Mouse (Mus musculus) gastrocnemius, postnatal 36 days (tissue): Measurements from ENCODE around the gene Smyd3. TPM values are rescaled to one million over a fixed set of nuclear protein-coding genes. Genes with fewer than 3 reads are reported as not detected.
A peak's percentile ranks its signal among the peaks of the same experiment; 100 is the strongest.

Experiments used
- DNase-seq, 2 experiments: peaks; one replicate each; pipeline ENCODE4 v3.0.0; 2022
- intact Hi-C: fragments of 180-260 bp; cut with DNase I; formaldehyde crosslinking; loops from one replicate; pipeline ENCODE4 v1.15.1; 2025
- total RNA-seq, 2 experiments: library from RNA; stranded (reverse); gene quantifications; 2 replicates each; pipeline ENCODE4 v1.2.3; 2021

Gene Smyd3
- total RNA-seq, 2 experiments from 2014 or later = 3.4 to 4.6 TPM

GRCm38 (mm10) chr1:179539887-179540286 is 22.0 kb upstream of the Smyd3 start:
- no peak for DNase-seq
- intact Hi-C loops = loop anchor here (10.0 kb wide), 1 partner anchor 235 kb away; no protein-coding TSS in a partner anchor

DNA sequence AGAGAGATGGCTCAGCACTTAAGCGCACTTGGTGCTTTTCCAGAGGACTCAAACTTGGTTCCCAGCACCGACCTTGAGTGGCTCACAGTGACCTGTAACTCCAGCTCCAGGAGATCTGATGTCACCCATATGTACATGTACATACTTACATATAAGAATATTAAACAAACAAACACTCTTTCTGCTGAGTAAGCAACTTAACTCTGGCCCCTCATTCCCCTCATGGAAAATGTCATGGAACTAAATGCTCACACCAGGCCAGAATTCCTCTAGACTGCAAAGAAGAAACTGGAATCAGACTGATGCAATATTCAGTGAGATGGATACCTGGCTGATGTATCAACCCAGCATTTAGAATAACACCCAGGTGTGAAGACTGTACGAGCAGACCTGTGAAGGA is 21.2 kb upstream of the Smyd3 start:
- DNase-seq = no peak
- intact Hi-C loops = loop anchor here (10.0 kb wide), 1 partner anchor 236 kb away; no protein-coding TSS in a partner anchor

DNA sequence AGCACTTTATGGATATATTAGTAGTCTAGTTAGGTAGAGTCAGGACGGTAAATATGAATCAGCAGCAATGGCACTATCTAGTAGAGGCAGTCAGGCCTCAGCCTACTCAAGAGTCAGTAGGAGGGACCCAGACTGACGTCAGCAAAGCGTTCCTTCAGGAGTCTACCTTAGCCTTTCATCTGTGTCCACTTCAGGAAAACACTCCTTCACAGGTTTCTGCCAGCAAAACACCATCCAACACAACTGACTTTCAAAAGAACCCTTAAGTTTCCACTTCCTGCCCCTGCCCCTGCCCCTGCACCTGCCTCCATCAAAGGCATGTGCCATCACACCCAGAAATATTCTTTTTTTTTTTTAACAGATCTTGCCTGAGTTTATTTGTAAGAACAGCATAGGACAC is 2.1 kb upstream of the Smyd3 start:
- intact Hi-C loops = no loop called here
- DNase-seq = no peak

GRCm38 (mm10) chr1:179516941-179517712 is 714 bp downstream of the Smyd3 start:
- DNase-seq = no peak
- intact Hi-C loops = no loop called here

GRCm38 (mm10) chr1:179511895-179512294 is 5.9 kb downstream of the Smyd3 start:
- intact Hi-C loops = no loop called here
- no peak for DNase-seq

GRCm38 (mm10) chr1:179510546-179511340 is 7.1 kb downstream of the Smyd3 start:
- no peak for DNase-seq
- intact Hi-C loops = no loop called here

DNA sequence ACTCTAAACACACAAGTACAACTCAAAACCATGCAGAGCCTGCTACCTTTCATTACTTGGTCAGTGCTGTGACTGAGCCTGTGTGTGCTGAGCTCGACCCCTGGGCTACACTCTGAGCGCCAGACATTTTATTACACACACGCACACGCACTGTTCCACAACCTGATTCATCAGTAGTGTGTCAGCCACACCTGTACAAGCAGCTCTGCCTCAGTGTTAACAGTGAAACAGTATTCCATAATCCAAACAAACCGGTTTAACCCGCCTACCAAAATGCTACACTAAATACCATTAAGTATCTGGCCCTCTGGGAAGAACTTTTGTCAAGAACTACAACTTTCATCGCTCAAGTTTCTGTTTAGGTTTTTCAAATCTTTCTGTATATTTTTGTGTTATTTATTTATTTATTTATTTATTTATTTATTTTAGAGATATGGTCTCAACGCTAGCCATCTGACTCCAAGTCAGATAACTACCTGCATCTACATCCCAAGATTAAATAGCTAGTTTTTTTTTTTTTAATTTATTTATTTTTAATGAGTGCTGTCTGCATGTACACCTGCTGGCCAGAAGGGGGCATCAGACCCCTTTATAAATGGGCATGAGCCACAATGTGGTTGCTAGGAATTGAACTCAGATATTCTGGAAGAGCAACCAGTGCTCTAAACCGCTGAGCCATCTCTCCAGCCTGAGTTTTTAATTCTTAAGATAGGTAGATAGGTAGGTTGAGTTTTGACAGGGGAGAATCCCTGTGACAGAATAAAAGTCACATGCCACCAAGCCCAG is 11.1 kb downstream of the Smyd3 start:
- intact Hi-C loops = loop anchor here (10.0 kb wide), 1 partner anchor 228 kb away; no protein-coding TSS in a partner anchor
- no peak for DNase-seq

DNA sequence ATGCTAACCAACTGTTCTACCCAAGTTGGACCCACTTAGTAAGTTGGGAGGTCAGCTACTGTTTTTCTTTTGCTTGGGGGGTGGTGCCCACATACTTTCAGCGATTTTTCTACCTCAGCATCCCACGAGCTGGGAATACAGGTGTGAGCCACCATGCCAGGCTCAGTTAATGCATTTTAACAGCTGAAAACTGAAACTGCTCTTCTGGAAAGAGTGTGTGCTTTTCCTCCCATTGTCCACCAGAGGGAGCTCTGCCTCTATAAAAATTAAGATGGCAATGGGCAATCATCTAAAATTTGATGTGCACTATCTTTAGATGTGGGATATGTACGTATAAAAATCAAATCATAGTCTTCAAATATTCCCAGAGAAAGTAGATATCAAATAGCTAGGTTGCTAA is 15.3 kb downstream of the Smyd3 start:
- intact Hi-C loops = loop anchor here (10.0 kb wide), 1 partner anchor 232 kb away; no protein-coding TSS in a partner anchor
- DNase-seq = no peak

- intact Hi-C loops = no loop called here
- DNase-seq = no peak
These were observed 18.6 kb downstream of the Smyd3 start for GRCm38 (mm10) chr1:179499257-179499656.

GRCm38 (mm10) chr1:179492908-179493307 is 24.9 kb downstream of the Smyd3 start:
- intact Hi-C loops = no loop called here
- DNase-seq = no peak

DNA sequence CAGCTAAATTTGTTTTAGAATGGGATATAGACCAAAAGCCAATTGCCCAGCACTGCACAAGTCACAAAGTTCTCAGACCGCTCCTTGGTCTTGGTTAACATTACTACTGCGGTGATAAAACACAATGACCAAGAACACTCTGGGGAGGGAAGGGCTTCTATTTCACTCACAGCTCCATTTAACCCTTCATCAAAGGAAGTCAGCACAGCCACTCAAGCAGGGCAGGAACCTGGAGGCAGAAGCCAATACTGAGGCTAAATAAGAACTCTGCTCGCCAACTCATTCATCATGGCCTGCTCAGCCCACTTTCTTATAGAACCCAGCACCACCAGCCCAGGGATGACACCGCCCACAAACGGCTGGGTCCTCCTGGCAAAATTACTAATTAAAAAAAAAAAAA is 29.3 kb downstream of the Smyd3 start:
- no peak for DNase-seq
- intact Hi-C loops = no loop called here

- no peak for DNase-seq
These were observed 29.9 kb downstream of the Smyd3 start for GRCm38 (mm10) chr1:179487990-179488389.

DNA sequence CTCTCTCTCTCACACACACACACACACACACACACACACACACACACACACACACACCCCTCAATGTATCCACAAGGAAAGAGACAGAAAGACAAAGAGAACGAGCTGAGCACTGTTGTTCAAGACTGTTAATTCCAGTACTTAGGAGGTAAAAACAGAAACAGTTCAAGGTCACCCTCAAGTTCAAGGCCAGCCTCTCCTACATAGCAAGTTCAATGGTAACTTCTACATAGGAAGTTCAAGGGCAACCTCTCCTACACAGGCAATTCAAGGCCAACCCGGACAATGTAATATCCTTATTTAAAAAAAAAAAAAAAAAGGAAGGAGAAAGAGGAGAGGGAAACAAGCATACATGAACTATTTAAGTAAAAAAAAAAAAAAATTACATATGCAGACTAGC is 30.6 kb downstream of the Smyd3 start:
- intact Hi-C loops = no loop called here
- DNase-seq = no peak

More at GRCm38 (mm10) chr1:179487990-179488389, 29.9 kb downstream of the Smyd3 start:
- intact Hi-C loops = no loop called here

GRCm38 (mm10) chr1:179485784-179486540 is 31.9 kb downstream of the Smyd3 start:
- intact Hi-C loops = no loop called here

DNA sequence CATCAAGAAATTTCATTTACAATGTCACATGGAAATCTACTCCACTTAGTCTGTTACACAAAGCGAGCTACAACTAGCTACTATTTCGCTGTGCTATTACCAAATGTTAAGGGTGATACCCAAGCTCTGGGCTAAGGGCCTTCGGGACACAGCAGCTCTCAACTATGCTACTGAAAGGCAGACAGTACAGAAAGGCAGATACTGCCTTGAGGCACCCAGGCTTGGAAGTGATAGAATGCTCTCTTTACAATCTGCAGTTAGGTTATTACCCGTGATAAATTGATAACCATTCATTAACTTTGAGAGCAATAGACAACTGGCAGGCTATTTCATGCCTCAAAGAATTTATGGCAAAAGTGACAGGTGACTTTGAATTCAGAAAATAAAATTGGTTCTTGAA is 37.0 kb downstream of the Smyd3 start:
- intact Hi-C loops = no loop called here

More at GRCm38 (mm10) chr1:179485784-179486540, 31.9 kb downstream of the Smyd3 start:
- DNase-seq = no peak

DNA sequence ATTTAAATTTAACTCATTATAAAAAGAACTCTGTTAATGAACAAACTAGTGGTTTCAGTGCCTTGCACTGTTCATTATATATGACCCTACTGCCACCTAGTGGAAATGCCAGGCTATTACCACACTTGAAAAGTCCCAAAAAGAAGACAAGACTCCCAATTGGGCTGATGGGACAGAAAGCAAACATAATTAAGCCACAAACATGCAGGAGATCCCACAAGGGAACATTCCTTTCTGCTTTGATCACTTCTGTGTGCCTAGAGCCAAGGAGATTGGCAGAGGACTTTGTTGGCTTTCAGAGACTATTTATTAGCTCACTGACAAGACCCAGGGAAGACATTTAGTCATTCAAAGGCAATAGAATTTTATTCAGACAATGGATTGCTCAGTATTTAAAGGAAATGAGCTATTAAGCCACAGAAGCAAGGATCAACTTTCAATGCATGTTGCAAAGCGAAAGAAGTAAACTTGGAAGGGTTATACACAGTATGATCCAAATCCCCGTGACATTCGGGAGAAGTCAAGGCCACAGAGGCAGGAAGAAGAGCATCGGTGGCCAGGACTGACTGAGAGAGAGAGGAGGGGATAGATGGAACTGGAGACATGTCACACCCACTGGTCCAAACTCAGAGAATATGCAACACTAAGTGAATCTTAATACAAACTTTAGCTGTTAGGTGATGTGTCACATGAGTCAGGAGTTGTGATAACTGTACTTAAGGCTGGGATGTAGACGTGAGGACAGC is 40.5 kb downstream of the Smyd3 start:
- DNase-seq = peak in 1 of 2 experiments; percentile 36
- intact Hi-C loops = loop anchor here (5.0 to 10.0 kb wide), 3 partner anchors 245 to 945 kb away; no protein-coding TSS in a partner anchor

More for the DNA sequence above, 37.0 kb downstream of the Smyd3 start:
- no peak for DNase-seq

- DNase-seq = no peak
- intact Hi-C loops = loop anchor here (5.0 to 10.0 kb wide), 3 partner anchors 244 to 944 kb away; no protein-coding TSS in a partner anchor
These were observed 41.2 kb downstream of the Smyd3 start for GRCm38 (mm10) chr1:179476461-179477156.

DNA sequence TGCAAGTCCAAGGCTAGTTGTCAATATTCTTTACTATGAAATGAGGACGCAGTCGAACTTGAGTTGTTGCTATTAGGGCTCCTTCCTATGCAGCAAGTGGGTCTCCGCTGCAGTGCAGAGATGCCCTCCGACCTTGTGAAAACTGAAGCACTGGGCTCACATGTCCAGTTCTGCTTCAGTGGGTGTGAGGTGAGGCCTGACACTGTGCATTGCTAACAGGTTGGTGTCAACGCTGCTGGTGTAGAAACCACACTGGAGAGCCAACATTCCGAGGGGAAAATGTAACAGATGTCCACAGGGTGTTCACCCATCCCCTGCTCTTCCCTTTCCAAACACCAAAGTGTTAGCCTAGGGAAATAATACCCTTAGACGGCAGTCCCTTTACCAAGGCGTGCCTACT is 43.1 kb downstream of the Smyd3 start:
- no peak for DNase-seq
- intact Hi-C loops = loop anchor here (5.0 to 10.0 kb wide), 3 partner anchors 242 to 942 kb away; no protein-coding TSS in a partner anchor
